Mouse (Mus musculus) lung, postnatal 10 days (tissue): Measurements from ENCODE around the gene Stk10.

Experiments
- DNase-seq: peaks from one replicate; pipeline ENCODE4 v3.0.0; 2021

The Stk10 gene

GRCm38 (mm10) chr11:32571103-32571502, 38.0 kb downstream of the Stk10 start:
- DNase-seq = no peak

GRCm38 (mm10) chr11:32573669-32574068, 40.6 kb downstream of the Stk10 start:
- no peak for DNase-seq

GRCm38 (mm10) chr11:32575964-32576759, 43.1 kb downstream of the Stk10 start:
- DNase-seq = no peak

GRCm38 (mm10) chr11:32576760-32577050, 43.6 kb downstream of the Stk10 start:
- no peak for DNase-seq

- peak; percentile 70 for DNase-seq
Observed at GRCm38 (mm10) chr11:32580305-32580947, 47.3 kb downstream of the Stk10 start.

GRCm38 (mm10) chr11:32581031-32581430, 47.9 kb downstream of the Stk10 start:
- DNase-seq = no peak

GRCm38 (mm10) chr11:32582813-32583212, 49.7 kb downstream of the Stk10 start:
- no peak for DNase-seq

GRCm38 (mm10) chr11:32585996-32586395, 52.9 kb downstream of the Stk10 start:
- no peak for DNase-seq

GRCm38 (mm10) chr11:32587191-32588089, 54.3 kb downstream of the Stk10 start:
- DNase-seq = no peak

GRCm38 (mm10) chr11:32588090-32588891, 55.2 kb downstream of the Stk10 start:
- DNase-seq = peak; percentile 83

- DNase-seq = no peak
Observed at GRCm38 (mm10) chr11:32588892-32589172, 55.7 kb downstream of the Stk10 start.

GRCm38 (mm10) chr11:32589201-32589600, 56.1 kb downstream of the Stk10 start:
- no peak for DNase-seq

GRCm38 (mm10) chr11:32589791-32590190, 56.7 kb downstream of the Stk10 start:
- DNase-seq = no peak

- DNase-seq = no peak
Observed at GRCm38 (mm10) chr11:32590205-32590604, 57.1 kb downstream of the Stk10 start.

GRCm38 (mm10) chr11:32591921-32592850, 59.1 kb downstream of the Stk10 start:
- DNase-seq = peak; percentile 27

- DNase-seq = no peak
Observed at GRCm38 (mm10) chr11:32593081-32593480, 60.0 kb downstream of the Stk10 start.

GRCm38 (mm10) chr11:32594122-32594521, 61.0 kb downstream of the Stk10 start:
- no peak for DNase-seq

- DNase-seq = peak; percentile 20
Observed at GRCm38 (mm10) chr11:32600371-32600770, 67.3 kb downstream of the Stk10 start.

GRCm38 (mm10) chr11:32601528-32602323, 68.6 kb downstream of the Stk10 start:
- DNase-seq = peak; percentile 83

GRCm38 (mm10) chr11:32604663-32605062, 71.6 kb downstream of the Stk10 start:
- no peak for DNase-seq
